Mouse (Mus musculus): ENCODE results near the gene Clec16a.

- TF ChIP-seq POLR2A (IDR thresholded peaks at IDR 0.05; ENCODE audit: low read depth, low read length) = no peak
- no peak for TF ChIP-seq CTCF (IDR thresholded peaks at IDR 0.05; ENCODE audit: borderline replicate concordance, insufficient read depth, low read length)
Observed at GRCm38 (mm10) chr16:10577548-10577947, 32.4 kb downstream of the Clec16a start.
